Mouse (Mus musculus) heart, postnatal 0 days (tissue): ENCODE results near the gene Trmt13. TPM values are rescaled to one million over a fixed set of nuclear protein-coding genes. Genes with fewer than 3 reads are reported as not detected.

Source experiments
- ATAC-seq: fragments of 200-750 bp; cut with Nextera tagmentation; 2 replicates; pipeline ENCODE4 v1.8.0; 2017; ENCODE audit warnings: low read depth, moderate number of reproducible peaks, moderate library complexity; ENCODE audit not compliant: insufficient read depth
- DNase-seq: peaks from one replicate; pipeline ENCODE4 v3.0.0-alpha.2; 2016; ENCODE audit warnings: low spot score
- H3K27ac ChIP-seq: fragments of 300-500 bp; sonication (generic); 2 replicates; pipeline ENCODE4 v1.5.1; 2014; ENCODE audit warnings: low read depth, mild to moderate bottlenecking
- H3K27me3 ChIP-seq: fragments of 300-500 bp; sonication (generic); 2 replicates; pipeline ENCODE4 v1.6.1; 2014; ENCODE audit warnings: low read length, mixed read lengths; ENCODE audit not compliant: control insufficient read depth, insufficient read depth
- H3K36me3 ChIP-seq: fragments of 300-500 bp; sonication (generic); replicated peaks from 2 replicates; pipeline ENCODE4 v1.6.1; 2014; ENCODE audit warnings: low read length, mixed read lengths; ENCODE audit not compliant: control insufficient read depth, insufficient read depth
- H3K4me1 ChIP-seq: fragments of 300-500 bp; sonication (generic); 2 replicates; pipeline ENCODE4 v1.6.1; 2014; ENCODE audit warnings: antibody characterized with exemption; ENCODE audit not compliant: control insufficient read depth, insufficient read depth
- H3K4me2 ChIP-seq: fragments of 300-500 bp; sonication (generic); 2 replicates; pipeline ENCODE4 v1.6.1; 2014; ENCODE audit warnings: low read depth, mild to moderate bottlenecking, low read length, moderate library complexity
- H3K4me3 ChIP-seq: fragments of 300-500 bp; sonication (generic); 2 replicates; pipeline ENCODE4 v1.5.1; 2014; ENCODE audit warnings: low read depth, low read length
- H3K9ac ChIP-seq: fragments of 300-500 bp; sonication (generic); replicated peaks from 2 replicates; pipeline ENCODE4 v1.6.1; 2014; ENCODE audit warnings: low read depth, low read length, mixed read lengths
- H3K9me3 ChIP-seq: fragments of 300-500 bp; sonication (generic); replicated peaks from 2 replicates; pipeline ENCODE4 v1.6.1; 2016; ENCODE audit warnings: low read length; ENCODE audit not compliant: control insufficient read depth
- CTCF ChIP-seq: IDR thresholded peaks from 2 replicates; pipeline ENCODE4 v1.5.1; 2016; ENCODE audit warnings: antibody characterized with exemption, control low read depth, low read depth
- EP300 ChIP-seq: IDR thresholded peaks from 2 replicates; pipeline ENCODE4 v1.6.1; 2016; ENCODE audit warnings: antibody characterized with exemption, low read depth
- WGBS: fragments of 180-500 bp; shearing (Covaris S2); extraction: QIAGEN DNeasy Blood & Tissue Kit; methylation state at CpG from one replicate; pipeline ENCODE4 v1.1.7; 2014; 5-methylcytosine and 5-hydroxymethylcytosine counted together
- polyA plus RNA-seq: library from polyadenylated mRNA; unstranded; fragments of >200 nt; fragmentation: Nextera tagmentation; extraction: Ambion mirVana; gene quantifications from 2 replicates; pipeline ENCODE4 v1.2.1, GENCODE M21; 2015
- total RNA-seq: library from RNA; depleted of rRNA; stranded (reverse); fragments of >200 nt; gene quantifications from 2 replicates; pipeline ENCODE4 v1.2.3, GENCODE M21; 2014; ENCODE audit warnings: low replicate concordance; rRNA removed

Trmt13 gene
- 5.9 and 13.3 TPM in 2 replicates for total RNA-seq
- 11.0 and 11.9 TPM in 2 replicates for polyA plus RNA-seq

GRCm38 (mm10) chr3:116614295-116614892 is at the start of gene Trmt13:
Gene Trmt13 (minus strand): TSS chr3:116614587.
- no peak within 1 kb of the TSS for H3K27ac ChIP-seq
- no peaks in the 10 kb centered on the region for H3K4me1 ChIP-seq
- no peak within 1 kb of the TSS for H3K4me2 ChIP-seq
- DNase-seq = no peak
- no peak within 1 kb of the TSS for H3K9ac ChIP-seq
- H3K4me3 ChIP-seq = no peak within 1 kb of the TSS
- no peak for ATAC-seq
- no peak for TF ChIP-seq CTCF
- TF ChIP-seq EP300 = no peak
- H3K36me3 ChIP-seq = peaks cover 57% of the 10 kb centered on the region
- no peaks in the 10 kb centered on the region for H3K27me3 ChIP-seq
- 82% methylated on average over 10 of the region's 10 CpGs for WGBS
- H3K9me3 ChIP-seq = no peaks in the 10 kb centered on the region

DNA sequence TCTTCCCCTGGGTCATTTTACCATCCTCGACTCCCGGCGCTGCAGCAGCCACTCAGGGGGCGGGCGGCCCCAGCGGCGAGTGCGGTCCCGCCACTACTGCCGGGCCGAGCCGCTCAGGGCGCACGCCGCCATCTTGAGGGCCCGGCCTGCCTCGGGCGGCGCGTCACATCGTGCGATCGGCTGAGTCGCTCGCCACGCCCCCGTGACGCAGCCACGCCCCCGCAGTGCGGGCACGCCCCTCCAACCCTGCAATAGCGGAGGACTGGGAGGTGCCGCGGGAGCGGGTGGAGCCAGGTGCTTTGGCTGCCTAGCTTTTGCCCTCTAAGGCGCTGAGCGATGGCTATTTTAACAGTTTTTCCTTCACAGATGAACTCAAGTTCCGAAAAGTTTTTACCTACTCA is 48.1 kb upstream of the Trmt13 start, which contains the start of gene Mfsd14a:
Gene Mfsd14a, minus strand, starts transcription at position 215 of the 401 bp plus-strand sequence.
- peak; percentile 100 for ATAC-seq
- DNase-seq = peak; percentile 94
- peaks cover 24% of the 10 kb centered on the region for H3K4me1 ChIP-seq
- WGBS = under 1% methylated on average over 39 of the region's 39 CpGs
- H3K4me3 ChIP-seq = peak within 1 kb of the TSS; percentile 97
- H3K9ac ChIP-seq = peak within 1 kb of the TSS; percentile 97
- peak within 1 kb of the TSS; percentile 97 for H3K27ac ChIP-seq
- H3K27me3 ChIP-seq = no peaks in the 10 kb centered on the region
- H3K36me3 ChIP-seq = 0 out of 2 replicates have a peak, but pooled peaks cover 5% of the 10 kb centered on the region
- peak within 1 kb of the TSS; percentile 78 for H3K4me2 ChIP-seq
- TF ChIP-seq EP300 (no peak), CTCF (no peak)
- no peaks in the 10 kb centered on the region for H3K9me3 ChIP-seq

DNA sequence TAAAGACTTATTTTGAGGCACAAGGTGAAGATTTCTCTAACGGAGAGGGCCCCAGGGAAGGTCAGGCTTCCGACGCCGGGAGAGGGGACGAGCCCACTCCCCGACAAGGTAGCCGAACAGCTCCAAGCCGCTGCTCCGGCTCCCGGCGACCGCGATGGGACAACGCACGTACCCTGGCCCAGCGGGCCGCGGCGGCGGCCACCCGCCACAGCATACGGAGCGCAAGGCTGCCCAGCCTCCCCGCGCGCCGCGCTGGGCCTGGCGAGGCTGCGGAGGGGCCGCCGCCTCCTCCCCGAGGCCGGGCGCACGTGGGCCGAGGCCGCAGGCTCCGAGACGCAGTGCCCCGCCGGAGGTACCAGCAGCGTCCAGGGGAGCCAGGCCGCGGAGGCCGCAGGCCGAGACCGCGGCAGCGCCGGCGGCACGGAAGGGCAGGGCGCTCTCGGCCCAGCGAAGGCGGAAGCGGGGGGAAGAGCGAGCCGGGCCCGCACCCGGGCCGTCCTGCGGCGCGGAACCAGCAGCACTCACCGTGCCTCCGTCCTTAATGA is 47.6 kb upstream of the Trmt13 start:
- no peaks in the 10 kb centered on the region for H3K9me3 ChIP-seq
- no peaks in the 10 kb centered on the region for H3K27me3 ChIP-seq
- peak overlapping the region; percentile 97 for H3K4me3 ChIP-seq
- peak overlapping the region; percentile 97 for H3K9ac ChIP-seq
- peak overlapping the region; percentile 97 for H3K27ac ChIP-seq
- DNase-seq = no peak
- under 1% methylated on average over 56 of the region's 68 CpGs for WGBS
- H3K4me2 ChIP-seq = peak overlapping the region; percentile 78
- H3K4me1 ChIP-seq = peaks cover 28% of the 10 kb centered on the region
- TF ChIP-seq EP300 (no peak), CTCF (no peak)
- no peaks in the 10 kb centered on the region for H3K36me3 ChIP-seq
- ATAC-seq = peak; percentile 73

DNA sequence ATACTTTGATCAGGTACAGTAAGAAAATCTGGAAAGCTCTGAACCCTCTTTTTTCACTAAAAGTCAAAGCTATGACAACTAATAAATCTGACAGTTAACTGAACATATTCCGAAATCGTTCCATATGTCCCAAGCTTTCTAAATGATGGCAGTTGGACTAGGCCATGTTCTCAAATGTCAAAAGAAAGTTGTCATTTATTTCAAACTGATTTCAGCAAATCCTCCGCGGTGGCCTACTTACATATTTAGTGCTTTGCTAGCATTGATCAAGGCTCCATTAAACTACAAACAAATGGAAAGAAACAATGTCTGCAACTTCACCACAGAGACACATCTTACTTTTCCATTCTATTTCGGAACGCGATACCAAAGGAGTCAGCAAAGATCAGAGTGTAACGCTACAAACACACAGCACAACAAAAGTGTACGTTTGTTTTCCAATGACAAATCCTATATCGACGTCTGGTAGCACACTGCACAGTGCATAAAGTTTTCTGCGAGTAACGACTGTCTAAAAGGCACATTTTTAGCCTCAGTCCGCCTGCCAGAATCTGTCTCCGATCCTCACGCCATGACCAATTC is 47.0 kb upstream of the Trmt13 start:
- peak overlapping the region; percentile 97 for H3K27ac ChIP-seq
- H3K4me2 ChIP-seq = peak overlapping the region; percentile 78
- ATAC-seq (no peak), DNase-seq (no peak)
- no peaks in the 10 kb centered on the region for H3K36me3 ChIP-seq
- peak overlapping the region; percentile 97 for H3K9ac ChIP-seq
- 5% methylated on average over 16 of the region's 16 CpGs for WGBS
- peak overlapping the region; percentile 97 for H3K4me3 ChIP-seq
- no peaks in the 10 kb centered on the region for H3K27me3 ChIP-seq
- no peaks in the 10 kb centered on the region for H3K9me3 ChIP-seq
- TF ChIP-seq CTCF (no peak), EP300 (no peak)
- peaks cover 32% of the 10 kb centered on the region for H3K4me1 ChIP-seq

DNA sequence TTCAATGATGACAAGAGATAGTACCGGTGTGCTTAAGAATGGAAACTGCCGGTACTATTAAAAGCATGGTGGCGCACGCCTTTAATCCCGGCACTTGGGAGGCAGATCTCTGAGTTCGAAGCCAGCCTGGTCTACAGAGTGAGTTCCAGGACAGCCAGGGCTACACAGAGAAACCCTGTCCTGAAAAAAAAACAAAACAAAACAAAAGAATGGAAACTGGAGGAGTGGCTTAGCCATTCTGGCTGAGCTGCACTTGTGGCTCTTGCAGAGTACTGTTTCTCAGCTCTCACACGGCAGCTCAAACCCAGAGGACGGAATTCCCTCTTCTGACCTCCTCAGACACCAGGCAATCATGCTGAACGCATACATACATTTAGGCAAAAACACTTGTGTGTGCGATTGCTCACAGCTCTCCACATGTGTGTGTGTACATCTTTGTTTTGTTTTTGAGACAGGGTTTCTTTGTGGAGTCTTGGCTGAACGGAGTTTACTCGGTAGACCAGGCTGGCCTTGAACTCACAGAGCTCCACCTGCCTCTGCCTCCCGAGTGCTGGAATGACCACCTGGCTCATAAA is 45.6 kb upstream of the Trmt13 start:
- 61% methylated on average over 13 of the region's 13 CpGs for WGBS
- H3K9ac ChIP-seq = no peak overlapping the region

More for the DNA sequence above, 45.6 kb upstream of the Trmt13 start:
- Histone ChIP-seq H3K36me3 (no peaks in the 10 kb centered on the region), H3K9me3 (no peaks in the 10 kb centered on the region), H3K27ac (no peak overlapping the region), H3K4me2 (peak overlapping the region; percentile 78; the same call in 1 of the 2 replicates), H3K4me3 (no peak overlapping the region), H3K27me3 (no peaks in the 10 kb centered on the region), H3K4me1 (peaks cover 36% of the 10 kb centered on the region)
- ATAC-seq = no peak
- TF ChIP-seq CTCF = no peak
- TF ChIP-seq EP300 = no peak
- no peak for DNase-seq
